Mouse (Mus musculus): ENCODE data around the gene Mfsd4a. TPM values are rescaled to one million over a fixed set of nuclear protein-coding genes. Genes with fewer than 3 reads are reported as not detected.

The Mfsd4a gene
- polyA plus RNA-seq, 1 experiment = 26.1 TPM

GRCm38 (mm10) chr1:132070659-132071058 lies 2.8 kb upstream of the Mfsd4a start:
- no peak for DNase-seq (ENCODE audit: low read depth, low spot score)
- 58% methylated on average over 3 of the region's 3 CpGs for WGBS

DNA sequence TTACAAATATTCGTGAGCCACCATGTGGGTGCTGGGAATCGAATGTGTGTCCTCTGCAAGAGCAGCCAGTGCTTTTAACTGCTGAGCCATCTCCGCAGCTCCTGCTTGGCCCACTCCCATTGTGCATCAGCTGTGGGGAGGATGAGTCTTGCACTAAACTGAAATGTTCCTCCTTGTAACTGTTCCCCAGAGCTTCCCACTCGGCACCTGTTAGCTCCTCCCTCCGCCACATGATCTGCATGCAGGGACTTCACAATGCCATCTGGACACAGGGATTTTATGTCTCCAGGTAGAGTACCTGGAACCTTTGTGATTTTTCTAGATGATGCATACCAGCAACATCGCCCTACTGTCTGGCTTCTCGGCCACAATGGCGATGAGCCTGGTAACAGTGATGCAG lies 1.6 kb upstream of the Mfsd4a start:
- 91% methylated on average over 8 of the region's 8 CpGs for whole genome bisulfite sequencing

DNA sequence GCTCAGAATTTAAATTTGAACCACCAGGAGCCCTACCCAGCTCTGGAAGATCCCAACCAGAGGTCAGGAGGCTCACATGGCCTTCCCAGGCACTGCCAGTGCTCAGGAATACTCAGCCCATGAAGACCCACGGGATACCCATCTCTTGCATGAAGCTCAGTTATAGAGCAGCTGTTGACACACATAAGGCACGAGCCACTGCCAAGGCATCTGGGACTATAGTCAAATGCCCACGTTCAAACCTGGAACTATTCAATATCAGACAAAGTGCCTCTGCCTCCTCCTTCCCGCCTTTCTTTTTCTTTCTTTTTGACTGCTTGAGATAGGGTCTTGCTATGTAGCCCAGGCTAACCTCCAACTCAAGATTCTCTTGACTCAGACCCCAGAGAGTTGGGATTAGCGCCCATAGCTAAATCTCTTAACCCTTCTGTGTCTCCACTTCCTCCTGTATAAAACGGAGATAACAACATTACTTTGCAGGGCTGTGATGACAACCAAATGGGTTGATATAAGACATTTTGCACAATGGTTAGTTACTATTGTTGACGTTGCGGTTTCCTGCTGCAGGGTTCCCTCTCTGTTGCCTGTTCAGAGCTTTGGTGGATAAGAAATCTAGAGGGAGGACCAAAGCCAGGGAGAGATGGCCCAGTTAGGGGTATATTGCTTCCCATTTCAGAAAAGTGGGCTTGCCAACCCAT lies 2.2 kb downstream of the Mfsd4a start:
- DNase-seq (ENCODE audit: low read depth, low spot score) = no peak
- WGBS = 76% methylated on average over 8 of the region's 8 CpGs

More for the DNA sequence above, 1.6 kb upstream of the Mfsd4a start:
- DNase-seq (ENCODE audit: low read depth, low spot score) = no peak

DNA sequence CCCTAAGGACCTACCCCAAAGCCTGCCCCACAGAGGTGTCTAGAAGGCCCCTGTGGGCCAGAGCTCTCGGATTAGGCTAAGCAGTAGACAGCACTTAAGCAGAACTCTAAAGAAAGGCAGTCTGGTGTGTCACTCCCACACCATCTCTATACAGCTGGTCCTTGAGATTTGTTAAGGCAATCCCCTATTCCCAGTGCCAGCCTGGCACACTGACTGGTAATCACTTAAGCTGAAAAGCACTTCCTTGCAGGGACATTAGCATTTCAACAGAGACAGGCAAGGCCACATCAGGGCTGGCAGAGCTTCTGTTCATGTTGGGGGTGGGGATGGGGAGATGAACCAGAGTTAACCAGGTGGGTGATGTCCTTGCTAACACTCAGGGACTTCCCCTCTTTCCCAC lies 2.9 kb downstream of the Mfsd4a start:
- WGBS = 65% methylated on average over 1 of the region's 1 CpGs
- DNase-seq (ENCODE audit: low read depth, low spot score) = no peak

GRCm38 (mm10) chr1:132063096-132063495 lies 4.8 kb downstream of the Mfsd4a start:
- no peak for DNase-seq (ENCODE audit: low read depth, low spot score)
- 61% methylated on average over 4 of the region's 4 CpGs for WGBS

DNA sequence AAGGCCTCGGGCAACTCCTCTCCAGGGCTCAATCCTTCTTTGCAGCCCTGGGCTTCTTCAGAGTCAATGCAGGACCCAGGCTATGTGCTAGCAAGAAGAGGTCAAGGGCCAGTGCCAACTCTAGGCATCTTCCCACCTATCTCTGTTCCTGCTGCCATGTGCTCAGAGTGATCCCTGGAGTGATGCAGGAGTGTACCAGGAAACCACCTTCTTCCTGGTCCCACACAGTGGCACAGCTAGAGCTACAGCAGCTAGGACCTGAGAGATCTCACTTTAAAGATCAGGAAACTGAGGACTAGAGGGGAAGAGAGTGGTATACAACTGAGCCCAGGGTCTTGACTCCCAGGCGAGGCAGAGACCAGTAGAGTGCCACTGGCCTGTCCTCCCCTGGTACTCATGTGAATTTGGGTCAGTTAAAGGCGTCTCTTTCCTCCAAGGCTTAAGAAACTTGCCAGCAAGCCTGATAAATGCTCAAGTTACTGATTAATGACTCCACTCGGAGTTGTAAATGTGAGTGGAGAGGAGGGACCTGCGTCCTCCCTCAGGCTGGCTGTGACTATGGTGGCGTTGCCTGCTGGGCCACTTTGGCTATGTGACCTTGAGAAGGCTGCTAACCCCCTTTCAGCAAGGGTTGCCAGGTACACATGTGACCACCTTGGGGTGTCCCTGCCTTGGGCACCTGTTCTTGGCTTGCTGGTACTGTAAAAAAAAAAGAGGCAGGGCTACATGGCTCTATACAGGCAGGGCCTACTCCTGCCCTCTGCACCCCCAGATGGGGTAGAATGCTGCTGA lies 5.9 kb downstream of the Mfsd4a start:
- WGBS = 34% methylated on average over 6 of the region's 6 CpGs
- DNase-seq (ENCODE audit: low read depth, low spot score) = no peak

DNA sequence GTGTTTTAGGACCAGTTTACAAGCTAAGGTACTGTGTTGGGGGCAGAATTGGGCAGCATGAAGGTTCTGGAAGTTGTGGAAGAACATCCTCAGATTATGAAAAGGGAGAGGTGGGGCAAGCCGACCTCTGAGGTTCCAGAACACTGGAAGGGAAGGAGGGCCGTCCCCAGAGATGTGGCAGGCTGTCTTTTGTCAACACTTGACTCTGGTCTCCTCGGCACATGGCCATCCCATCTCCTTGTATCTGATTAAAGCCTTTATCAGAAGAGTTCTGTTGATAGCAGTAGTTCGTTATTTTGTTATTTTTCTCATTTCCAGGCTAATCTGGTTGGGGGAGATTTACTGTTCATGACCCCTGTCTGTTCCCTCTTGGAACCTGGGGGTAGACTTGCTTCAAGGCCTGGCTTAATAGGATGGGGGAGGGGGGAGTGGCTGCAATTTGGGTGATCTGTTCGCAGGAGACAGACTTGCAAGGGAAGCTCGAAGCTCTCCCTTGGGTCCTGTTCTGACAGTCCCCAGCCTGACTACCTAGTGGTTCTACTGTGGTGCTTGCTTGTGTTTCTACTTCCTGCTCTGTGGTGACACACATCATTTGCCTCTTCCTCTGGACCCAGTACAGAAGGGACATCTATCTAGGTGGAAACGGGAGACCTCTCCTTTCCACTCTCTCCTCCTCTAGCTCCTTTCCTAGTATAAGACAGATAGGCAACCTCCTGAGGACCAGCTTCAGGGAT lies 7.7 kb downstream of the Mfsd4a start:
- DNase-seq (ENCODE audit: low read depth, low spot score) = no peak

GRCm38 (mm10) chr1:132058558-132058957 lies 9.3 kb downstream of the Mfsd4a start:
- peak; percentile 82 for DNase-seq (ENCODE audit: low read depth, low spot score)
- 46% methylated on average over 5 of the region's 5 CpGs for WGBS

More for the DNA sequence above, 7.7 kb downstream of the Mfsd4a start:
- WGBS = 73% methylated on average over 7 of the region's 7 CpGs

GRCm38 (mm10) chr1:132055054-132055664 lies 12.7 kb downstream of the Mfsd4a start:
- DNase-seq (ENCODE audit: low read depth, low spot score) = peak; percentile 73
- WGBS = 34% methylated on average over 7 of the region's 7 CpGs

DNA sequence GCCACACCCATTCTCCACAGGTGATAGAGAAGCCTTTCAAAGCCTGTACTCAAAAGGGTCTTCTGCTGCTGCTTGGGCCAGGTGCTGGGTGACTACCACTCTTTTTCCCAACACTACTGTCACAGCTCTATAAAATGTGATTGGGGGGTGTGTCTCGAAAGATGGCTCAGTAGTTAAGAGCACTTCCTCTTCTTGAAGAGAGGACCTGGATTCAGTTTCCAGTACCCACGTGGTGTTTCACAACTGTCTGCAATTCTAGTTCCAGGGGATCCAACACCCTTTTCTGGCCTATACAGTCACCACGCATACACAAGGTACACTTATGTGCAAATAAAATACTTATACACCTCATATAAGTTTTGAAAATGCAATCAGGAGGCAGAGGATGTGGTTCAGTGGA lies 13.5 kb downstream of the Mfsd4a start:
- 29% methylated on average over 3 of the region's 3 CpGs for WGBS
- DNase-seq (ENCODE audit: low read depth, low spot score) = no peak

GRCm38 (mm10) chr1:132051746-132052145 lies 16.1 kb downstream of the Mfsd4a start:
- 74% methylated on average over 3 of the region's 3 CpGs for WGBS
- DNase-seq (ENCODE audit: low read depth, low spot score) = no peak

DNA sequence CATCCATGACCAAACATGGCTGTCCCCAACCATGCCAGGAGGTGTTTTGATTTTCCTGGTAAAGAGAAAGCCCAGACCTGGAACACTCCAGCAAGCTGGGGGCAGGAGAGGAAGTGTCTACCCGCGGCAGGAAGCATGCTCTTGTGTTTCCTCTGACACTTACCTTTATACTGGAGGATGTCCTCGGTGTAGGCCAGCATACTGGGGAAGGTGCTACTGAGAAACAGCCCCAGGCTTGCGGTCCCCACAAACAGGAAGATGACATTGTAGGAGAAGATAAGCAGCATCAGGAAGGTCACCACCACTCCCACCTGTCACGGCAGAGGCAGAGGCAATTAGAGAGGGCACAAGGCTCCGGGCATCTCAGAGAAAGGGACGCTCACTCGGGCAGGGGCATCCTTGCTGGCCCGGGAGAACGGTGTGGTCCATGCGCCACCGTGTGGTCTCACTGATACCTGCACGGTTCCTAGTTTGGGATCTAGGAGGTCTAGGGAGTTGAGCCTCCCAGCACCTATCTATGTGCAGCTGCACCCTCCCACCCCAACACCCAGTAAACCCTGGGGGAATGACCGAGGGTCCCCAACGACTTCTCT lies 21.6 kb downstream of the Mfsd4a start:
- no peak for DNase-seq (ENCODE audit: low read depth, low spot score)
- WGBS = 23% methylated on average over 15 of the region's 15 CpGs

DNA sequence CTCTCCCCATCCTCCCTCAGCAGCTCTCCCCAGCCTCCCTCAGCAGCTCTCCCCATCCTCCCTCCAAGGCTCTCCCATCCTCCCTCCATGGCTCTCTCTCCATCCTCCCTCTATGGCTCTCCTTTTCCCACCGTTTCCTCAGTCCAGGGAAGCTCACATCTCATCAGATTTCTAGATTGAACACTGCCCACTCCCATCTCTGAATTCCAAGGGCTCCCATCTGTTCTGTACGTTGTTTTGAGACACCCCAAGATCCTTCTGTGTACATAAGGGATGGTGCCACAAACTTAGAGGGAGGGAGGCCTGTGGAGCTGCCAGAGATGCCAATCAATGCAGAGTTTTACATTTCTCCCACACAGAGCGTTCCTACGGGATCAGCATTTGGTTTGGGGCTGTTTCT lies 24.1 kb downstream of the Mfsd4a start:
- DNase-seq (ENCODE audit: low read depth, low spot score) = no peak
- WGBS = 87% methylated on average over 4 of the region's 4 CpGs

- WGBS = 68% methylated on average over 9 of the region's 9 CpGs
- no peak for DNase-seq (ENCODE audit: low read depth, low spot score)
Measured at GRCm38 (mm10) chr1:132040201-132040621, 27.7 kb downstream of the Mfsd4a start.

GRCm38 (mm10) chr1:132038753-132039152 lies 29.1 kb downstream of the Mfsd4a start:
- no peak for DNase-seq (ENCODE audit: low read depth, low spot score)
- WGBS = 83% methylated on average over 5 of the region's 5 CpGs

DNA sequence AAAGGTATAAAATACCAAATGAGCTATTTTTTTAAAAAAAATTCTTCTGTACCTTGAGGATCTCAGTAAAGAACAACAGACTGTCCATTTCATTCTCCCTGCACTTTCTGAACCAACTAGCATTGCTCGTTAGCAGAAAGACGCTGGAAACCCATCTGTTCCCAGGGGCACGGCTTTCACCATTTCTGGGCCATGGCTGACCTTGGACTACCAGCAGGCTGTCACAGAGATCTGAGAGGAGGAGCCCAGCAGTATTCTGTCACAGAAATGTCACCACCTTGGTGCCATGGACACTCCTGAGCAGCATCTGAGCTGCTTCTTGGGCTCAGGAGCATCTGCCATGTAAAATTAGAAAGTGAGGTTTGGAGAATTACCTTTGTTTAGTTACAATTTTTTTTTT lies 30.1 kb downstream of the Mfsd4a start:
- no peak for DNase-seq (ENCODE audit: low read depth, low spot score)
- WGBS = 83% methylated on average over 3 of the region's 3 CpGs

DNA sequence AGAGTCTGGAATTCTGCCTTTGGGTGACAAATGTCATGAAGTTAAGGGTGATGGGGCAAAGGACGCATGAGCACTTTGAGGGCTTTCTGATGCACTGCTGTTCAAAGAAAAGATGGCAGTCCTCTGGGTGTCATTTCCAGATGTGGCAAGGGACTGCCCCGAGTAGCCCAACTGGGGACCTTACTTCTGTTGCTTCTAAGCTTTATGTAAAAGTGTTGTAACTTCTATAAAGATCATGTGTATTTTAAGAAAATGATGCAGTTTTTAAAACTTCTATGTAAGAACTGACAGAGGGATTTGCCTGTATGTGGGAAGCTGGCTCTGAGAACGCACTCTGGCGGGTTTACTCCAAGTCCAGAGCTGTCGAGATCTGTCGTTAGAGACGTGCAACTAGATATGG lies 35.7 kb downstream of the Mfsd4a start:
- WGBS = 88% methylated on average over 7 of the region's 7 CpGs
- DNase-seq (ENCODE audit: low read depth, low spot score) = no peak

DNA sequence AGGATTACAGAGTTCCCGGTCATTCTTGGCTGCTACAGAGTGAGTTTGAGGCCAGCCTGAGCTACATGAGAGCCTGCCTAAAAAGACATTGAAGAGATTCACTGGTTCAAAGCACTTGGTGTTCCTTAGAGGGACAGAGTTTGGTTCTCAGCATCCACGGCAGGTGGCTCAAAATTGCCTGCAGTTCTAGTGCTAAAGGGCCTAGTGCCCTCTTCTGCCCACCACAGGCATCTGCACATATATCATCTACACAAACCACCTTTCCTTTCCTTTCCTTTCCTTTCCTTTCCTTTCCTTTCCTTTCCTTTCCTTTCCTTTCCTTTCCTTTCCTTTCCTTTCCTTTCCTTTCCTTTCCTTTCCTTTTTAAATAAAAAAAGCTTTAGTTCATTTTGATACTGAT lies 37.3 kb downstream of the Mfsd4a start:
- no peak for DNase-seq (ENCODE audit: low read depth, low spot score)
- WGBS = 67% methylated on average over 2 of the region's 2 CpGs

DNA sequence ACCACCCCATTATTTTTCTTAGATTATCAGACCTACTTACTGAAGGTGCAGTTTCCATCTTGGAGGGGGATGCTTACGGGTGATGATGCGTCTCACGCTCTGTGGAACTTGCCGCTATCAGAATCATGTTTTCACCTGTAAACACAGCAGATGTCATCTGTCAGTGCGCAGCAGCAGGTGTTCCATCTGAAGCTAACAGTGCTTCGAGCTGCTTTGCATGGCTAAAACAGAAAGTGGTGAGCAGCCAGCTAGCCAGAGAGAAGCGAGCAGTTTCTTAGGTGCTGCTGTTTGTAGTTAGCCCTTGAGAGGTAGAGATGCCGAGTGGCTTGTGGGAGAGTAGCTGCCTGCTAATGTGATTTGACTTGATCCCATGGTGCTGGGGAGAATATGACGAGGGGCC lies 39.4 kb downstream of the Mfsd4a start:
- WGBS = 91% methylated on average over 9 of the region's 9 CpGs
- DNase-seq (ENCODE audit: low read depth, low spot score) = no peak

- 82% methylated on average over 5 of the region's 5 CpGs for WGBS
- no peak for DNase-seq (ENCODE audit: low read depth, low spot score)
Measured at GRCm38 (mm10) chr1:132027978-132028377, 39.9 kb downstream of the Mfsd4a start.

Measured in large intestine, adult 2 months (tissue).